Mouse (Mus musculus): ENCODE data around the gene Shank2.

Shank2 gene

DNA sequence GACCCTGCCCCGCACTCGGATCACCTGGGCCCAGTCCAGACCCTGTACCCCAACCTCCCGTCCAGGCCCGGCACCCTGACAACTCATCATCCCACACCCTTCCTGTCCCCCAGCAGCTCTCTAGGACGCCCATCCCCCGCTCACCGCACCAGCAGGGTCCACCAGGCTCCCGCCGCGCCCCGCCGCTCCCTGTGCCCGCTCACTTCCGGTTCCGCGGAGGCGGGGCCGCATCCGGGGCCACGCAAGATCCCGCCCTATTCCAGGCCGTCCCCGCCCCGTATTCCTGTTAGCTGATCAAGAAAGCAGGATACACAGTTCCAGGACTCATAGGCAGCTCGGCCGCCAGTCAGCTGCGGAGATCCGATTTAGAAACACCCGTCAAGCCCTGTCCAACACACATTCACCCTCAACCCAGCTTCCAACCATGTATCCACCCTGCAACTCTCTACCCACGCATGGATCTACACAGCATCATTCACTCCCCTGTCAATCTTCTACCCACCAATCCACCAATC lies 468.9 kb downstream of the Shank2 start, which contains the start of gene Cttn:
TSS of gene Cttn (minus strand) at position 465 of the 515 bp plus-strand sequence.
- in situ Hi-C loops (cut with MboI, MseI), result no loop called here

DNA sequence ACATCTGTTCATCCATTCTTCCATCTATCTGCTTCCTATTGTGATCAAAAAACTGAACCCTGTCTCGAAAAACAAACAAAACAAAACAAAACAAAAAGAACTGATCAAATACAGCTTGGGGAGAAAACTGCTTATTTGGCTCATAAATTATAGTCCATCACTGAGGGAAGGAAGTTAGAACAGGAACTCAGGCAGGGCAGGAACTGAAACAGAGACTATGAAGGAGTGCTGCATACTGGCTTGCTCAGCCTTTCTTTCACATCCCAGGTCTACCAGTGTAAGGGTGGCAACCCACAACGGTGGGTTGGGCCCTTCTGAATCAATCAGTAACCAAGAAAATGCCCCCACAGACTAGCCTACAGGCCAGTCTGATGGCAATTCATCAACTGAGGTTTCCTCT lies 469.4 kb downstream of the Shank2 start:
- in situ Hi-C loops (cut with MboI, MseI), result no loop called here

DNA sequence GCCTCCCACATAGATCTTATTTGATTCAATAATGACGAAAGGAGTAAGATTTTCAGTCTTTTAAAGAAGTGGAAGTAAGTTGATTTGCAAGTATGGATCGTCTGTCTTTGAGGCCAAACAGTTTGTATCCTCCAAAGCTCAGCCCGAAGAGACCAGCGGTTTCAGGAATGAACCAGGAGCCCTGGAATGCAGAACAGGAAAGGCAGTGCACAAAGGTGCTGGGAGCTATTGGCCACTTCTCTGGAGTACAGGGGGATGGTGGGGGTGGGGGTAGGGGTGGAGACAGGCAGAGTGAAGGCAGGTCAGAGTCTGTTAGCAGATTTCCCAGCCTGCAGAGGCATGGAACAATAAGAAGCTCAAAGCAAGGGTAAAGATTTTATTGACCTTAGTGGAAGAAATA lies 471.8 kb downstream of the Shank2 start:
- in situ Hi-C loops (cut with MboI, MseI), result no loop called here
